Mouse (Mus musculus): Measurements from ENCODE around the gene Olfr658. TPM values are rescaled to one million over a fixed set of nuclear protein-coding genes. Genes with fewer than 3 reads are reported as not detected.

Gene Olfr658
- polyA plus RNA-seq, 1 experiment from 2014 or later: 0.16 TPM

Other genes with a start within 250 kb of the Olfr658 start
- gene Trim30c, start 246.5 kb downstream of the Olfr658 start, polyA plus RNA-seq (2014; fragmentation: Nextera tagmentation; extraction: Ambion mirVana): 0.26 TPM in 1 of 2 replicates, not detected in the other
- 0.15 and 1.1 TPM in 2 replicates for gene Trim30a, start 182.1 kb downstream of the Olfr658 start, polyA plus RNA-seq (2014; fragmentation: Nextera tagmentation; extraction: Ambion mirVana)
- gene Trim30d, start 139.5 kb downstream of the Olfr658 start, polyA plus RNA-seq (2014; fragmentation: Nextera tagmentation; extraction: Ambion mirVana): 0.21 and 0.24 TPM in 2 replicates
- 0.16 TPM in 1 of 2 replicates, not detected in the other for gene Olfr651, start 97.2 kb downstream of the Olfr658 start, polyA plus RNA-seq (2014; fragmentation: Nextera tagmentation; extraction: Ambion mirVana)
- 0.11 TPM in 1 of 2 replicates, not detected in the other for gene Olfr652, start 86.4 kb downstream of the Olfr658 start, polyA plus RNA-seq (2014; fragmentation: Nextera tagmentation; extraction: Ambion mirVana)
- gene Olfr653, start 70.0 kb downstream of the Olfr658 start, polyA plus RNA-seq (2014; fragmentation: Nextera tagmentation; extraction: Ambion mirVana): not detected in 2 replicates
- gene Olfr654, start 60.3 kb downstream of the Olfr658 start, polyA plus RNA-seq (2014; fragmentation: Nextera tagmentation; extraction: Ambion mirVana): not detected in 2 replicates
- 0.27 TPM in 1 of 2 replicates, not detected in the other for gene Olfr655, start 45.5 kb downstream of the Olfr658 start, polyA plus RNA-seq (2014; fragmentation: Nextera tagmentation; extraction: Ambion mirVana)
- not detected in 2 replicates for gene Olfr656, start 33.4 kb downstream of the Olfr658 start, polyA plus RNA-seq (2014; fragmentation: Nextera tagmentation; extraction: Ambion mirVana)
- not detected in 2 replicates for gene Olfr657, start 22.5 kb downstream of the Olfr658 start, polyA plus RNA-seq (2014; fragmentation: Nextera tagmentation; extraction: Ambion mirVana)
- gene Olfr659, start 19.4 kb upstream of the Olfr658 start, polyA plus RNA-seq (2014; fragmentation: Nextera tagmentation; extraction: Ambion mirVana): not detected in 2 replicates
- gene Olfr661, start 39.2 kb upstream of the Olfr658 start, polyA plus RNA-seq (2014; fragmentation: Nextera tagmentation; extraction: Ambion mirVana): not detected in 2 replicates
- not detected in 2 replicates for gene Usp17le, start 130.2 kb upstream of the Olfr658 start, polyA plus RNA-seq (2014; fragmentation: Nextera tagmentation; extraction: Ambion mirVana)
- gene Usp17lb, start 195.3 kb upstream of the Olfr658 start, polyA plus RNA-seq (2014; fragmentation: Nextera tagmentation; extraction: Ambion mirVana): not detected in 2 replicates
- gene Usp17la, start 209.7 kb upstream of the Olfr658 start, polyA plus RNA-seq (2014; fragmentation: Nextera tagmentation; extraction: Ambion mirVana): not detected in 2 replicates
- gene Olfr665, start 230.7 kb upstream of the Olfr658 start, polyA plus RNA-seq (2014; fragmentation: Nextera tagmentation; extraction: Ambion mirVana): not detected in 2 replicates
- not detected in 2 replicates for gene Olfr666, start 248.6 kb upstream of the Olfr658 start, polyA plus RNA-seq (2014; fragmentation: Nextera tagmentation; extraction: Ambion mirVana)

All from neural tube, embryonic 14.5 days (tissue).